Mouse (Mus musculus) stomach, embryonic 14.5 days (tissue): ENCODE measurements around the gene Cpn1. TPM values are rescaled to one million over a fixed set of nuclear protein-coding genes. Genes with fewer than 3 reads are reported as not detected.
"Not testable (repeated sequence)": the region's sequence is repeated elsewhere in the genome, so short reads cannot be mapped to it uniquely, and the experiment has no call there.

ENCODE experiments used
- ATAC-seq: fragments of 200-750 bp; cut with Nextera tagmentation; 2 replicates; pipeline ENCODE4 v1.8.0; 2017; ENCODE audit warnings: low read depth, moderate TSS enrichment; ENCODE audit not compliant: insufficient number of reproducible peaks, insufficient read depth, low FRiP score
- H3K27ac ChIP-seq: fragments of 300-500 bp; sonication (generic); 2 replicates; pipeline ENCODE4 v1.5.1; 2014; ENCODE audit warnings: mild to moderate bottlenecking, low read length, moderate library complexity, mixed read lengths
- H3K27me3 ChIP-seq: fragments of 300-500 bp; sonication (generic); 2 replicates; pipeline ENCODE4 v1.6.1; 2014; ENCODE audit warnings: low read length, control low read depth, mixed read lengths; ENCODE audit not compliant: control insufficient read depth, insufficient read depth
- H3K36me3 ChIP-seq: fragments of 300-500 bp; sonication (generic); 2 replicates; pipeline ENCODE4 v1.6.1; 2014; ENCODE audit warnings: mild to moderate bottlenecking, control low read depth, low read length, moderate library complexity, mixed read lengths; ENCODE audit not compliant: control insufficient read depth, insufficient read depth
- H3K4me1 ChIP-seq: fragments of 300-500 bp; sonication (generic); 2 replicates; pipeline ENCODE4 v1.6.1; 2014; ENCODE audit warnings: low read length, control low read depth, mixed read lengths; ENCODE audit not compliant: control insufficient read depth, insufficient read depth
- H3K4me2 ChIP-seq: fragments of 300-500 bp; sonication (generic); replicated peaks from 2 replicates; pipeline ENCODE4 v1.6.1; 2014; ENCODE audit warnings: low read depth, low read length, control low read depth
- H3K4me3 ChIP-seq: fragments of 300-500 bp; sonication (generic); 2 replicates; pipeline ENCODE4 v1.5.1; 2014; ENCODE audit warnings: low read depth, low read length, control low read depth
- H3K9ac ChIP-seq: fragments of 300-500 bp; sonication (generic); replicated peaks from 2 replicates; pipeline ENCODE4 v1.6.1; 2014; ENCODE audit warnings: low read depth, mild to moderate bottlenecking, control low read depth, low read length, moderate library complexity, mixed read lengths
- H3K9me3 ChIP-seq: fragments of 300-500 bp; sonication (generic); 2 replicates; pipeline ENCODE4 v1.6.1; 2016; ENCODE audit warnings: low read depth, low read length, control low read depth; ENCODE audit not compliant: control insufficient read depth
- WGBS: fragments of 180-500 bp; shearing (Covaris S2); extraction: QIAGEN DNeasy Blood & Tissue Kit; methylation state at CpG from one replicate; pipeline ENCODE4 v1.1.7; 2014; 5-methylcytosine and 5-hydroxymethylcytosine counted together
- polyA plus RNA-seq: library from polyadenylated mRNA; unstranded; fragments of >200 nt; fragmentation: Nextera tagmentation; extraction: Ambion mirVana; gene quantifications from 2 replicates; pipeline ENCODE4 v1.2.1, GENCODE M21; 2014

Gene Cpn1
- polyA plus RNA-seq, 1 experiment from 2014 or later: 46.3 TPM

DNA sequence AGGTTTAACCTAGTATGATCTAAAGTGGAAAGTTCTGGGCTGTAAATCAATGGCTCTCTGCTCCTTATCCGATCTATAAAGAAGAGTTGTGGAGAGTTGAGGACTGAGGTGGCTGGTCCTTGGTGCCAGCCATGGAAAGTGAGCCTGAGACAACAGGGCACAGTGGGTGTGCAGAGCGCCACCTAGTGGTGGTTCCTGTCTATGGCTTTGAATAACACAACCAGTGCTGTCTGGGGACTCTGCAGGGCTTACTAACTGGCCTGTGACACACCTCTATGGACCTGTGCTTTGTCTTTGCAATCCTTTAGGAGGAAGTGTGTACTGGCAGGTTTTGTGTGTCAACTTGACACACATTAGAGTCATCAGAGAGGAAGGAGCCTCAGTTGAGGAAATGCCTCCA lies 27.2 kb downstream of the Cpn1 start:
- 34% methylated on average over 2 of the region's 2 CpGs for WGBS

DNA sequence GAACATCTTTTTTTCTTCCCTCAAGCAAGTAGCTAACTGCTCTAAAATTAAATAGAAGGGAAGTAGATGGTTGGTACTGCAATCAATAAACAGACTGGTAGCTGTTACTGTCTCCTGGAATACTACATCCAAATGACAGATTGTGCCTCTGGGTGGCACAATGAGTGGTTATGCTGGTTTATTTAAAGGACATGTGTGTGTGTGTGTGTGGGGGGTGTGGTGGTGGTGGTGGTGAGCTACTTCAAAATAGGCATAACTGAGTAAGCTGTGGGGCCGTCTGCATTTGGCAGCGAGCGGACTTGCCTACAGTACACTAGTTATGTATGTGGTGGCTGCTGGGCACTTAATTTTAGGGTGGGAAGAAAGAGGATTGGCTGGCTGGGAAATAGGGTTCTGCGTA lies 28.5 kb downstream of the Cpn1 start:
- Histone ChIP-seq H3K27me3 (no peaks in the 10 kb centered on the region), H3K36me3 (no peaks in the 10 kb centered on the region), H3K9me3 (no peaks in the 10 kb centered on the region; the same call in 1 of the 2 replicates), H3K9ac (no peak overlapping the region), H3K4me3 (no peak overlapping the region), H3K4me1 (no peaks in the 10 kb centered on the region), H3K4me2 (no peak overlapping the region), H3K27ac (no peak overlapping the region)
- WGBS: 87% methylated on average over 4 of the region's 4 CpGs
- ATAC-seq: no peak

More for the DNA sequence above, 27.2 kb downstream of the Cpn1 start:
- H3K9me3 ChIP-seq: no peaks in the 10 kb centered on the region; the same call in 1 of the 2 replicates
- no peaks in the 10 kb centered on the region for H3K36me3 ChIP-seq
- no peak overlapping the region for H3K4me2 ChIP-seq
- H3K9ac ChIP-seq: no peak overlapping the region
- ATAC-seq: peak; percentile 63; the same call in 1 of the 2 replicates
- no peaks in the 10 kb centered on the region for H3K4me1 ChIP-seq
- H3K27me3 ChIP-seq: no peaks in the 10 kb centered on the region
- H3K4me3 ChIP-seq: no peak overlapping the region
- no peak overlapping the region for H3K27ac ChIP-seq

DNA sequence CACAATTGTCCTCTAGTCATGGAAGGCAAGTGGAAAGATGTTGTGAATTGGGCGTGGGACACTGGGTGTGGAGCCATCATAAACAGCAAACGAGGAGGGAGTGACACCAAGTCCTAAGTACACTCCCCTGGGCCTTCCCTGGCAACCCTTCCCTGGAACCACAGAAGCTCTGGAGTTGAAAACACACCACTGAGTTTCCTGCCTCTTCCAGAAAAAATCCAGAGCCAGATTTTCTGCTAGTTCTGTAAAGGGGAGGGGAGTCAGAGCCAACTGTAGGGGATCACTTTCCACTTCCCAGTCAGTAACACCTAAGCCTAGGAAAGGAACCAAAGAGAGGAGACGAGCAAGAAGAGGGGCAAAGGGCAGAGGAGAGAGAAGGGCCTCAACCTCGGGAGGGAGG lies 29.0 kb downstream of the Cpn1 start:
- Histone ChIP-seq H3K27me3 (no peaks in the 10 kb centered on the region), H3K9ac (no peak overlapping the region), H3K4me3 (no peak overlapping the region), H3K4me1 (no peaks in the 10 kb centered on the region), H3K9me3 (no peaks in the 10 kb centered on the region; the same call in 1 of the 2 replicates), H3K27ac (no peak overlapping the region), H3K36me3 (no peaks in the 10 kb centered on the region), H3K4me2 (no peak overlapping the region)
- WGBS: 29% methylated on average over 4 of the region's 4 CpGs
- no peak for ATAC-seq

DNA sequence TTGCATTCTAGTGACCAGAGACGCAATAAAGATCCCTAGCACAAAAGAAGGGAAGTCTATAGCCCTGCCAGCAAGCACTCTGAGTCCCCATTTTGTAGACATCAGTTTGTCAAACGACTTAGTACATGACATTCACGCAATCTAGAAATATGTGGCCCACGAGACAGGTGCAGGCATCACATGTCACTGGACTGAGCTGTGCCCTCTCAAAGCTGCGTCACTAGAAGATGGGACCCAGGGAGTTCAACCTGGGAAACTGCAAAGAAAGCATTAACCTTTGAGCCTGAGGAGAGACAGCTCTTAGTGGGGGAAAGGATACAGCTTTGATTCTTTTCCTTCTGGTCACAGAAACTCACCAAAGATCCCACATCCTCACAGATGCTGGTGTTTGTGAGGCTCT lies 31.1 kb downstream of the Cpn1 start:
- Histone ChIP-seq H3K9me3 (no peaks in the 10 kb centered on the region), H3K4me1 (no peaks in the 10 kb centered on the region), H3K27ac (no peak overlapping the region), H3K27me3 (no peaks in the 10 kb centered on the region), H3K9ac (no peak overlapping the region), H3K36me3 (no peaks in the 10 kb centered on the region), H3K4me2 (no peak overlapping the region), H3K4me3 (no peak overlapping the region)
- WGBS: 69% methylated on average over 5 of the region's 5 CpGs
- no peak for ATAC-seq

DNA sequence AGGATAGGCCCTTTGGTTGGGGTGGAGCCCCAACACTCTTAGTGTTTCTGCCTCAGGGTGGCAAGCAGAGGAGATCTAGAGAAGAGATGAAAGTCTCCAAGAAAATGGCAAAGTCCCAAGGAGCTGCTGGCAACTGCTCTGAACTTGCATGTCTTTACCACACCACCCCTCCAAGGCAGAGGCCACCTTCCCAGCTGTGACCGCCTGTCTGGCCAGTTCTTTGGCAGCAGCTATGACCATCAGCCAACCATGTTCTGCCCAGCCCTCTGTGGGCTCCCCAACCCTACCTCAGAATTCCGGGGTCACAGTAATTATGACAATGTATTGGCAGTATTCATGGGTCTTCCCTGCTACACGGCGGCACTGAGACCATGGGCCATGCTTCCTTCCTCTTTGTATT lies 31.5 kb downstream of the Cpn1 start:
- Histone ChIP-seq H3K9me3 (no peaks in the 10 kb centered on the region), H3K27ac (no peak overlapping the region), H3K27me3 (no peaks in the 10 kb centered on the region), H3K4me2 (no peak overlapping the region), H3K9ac (no peak overlapping the region), H3K4me1 (no peaks in the 10 kb centered on the region), H3K36me3 (no peaks in the 10 kb centered on the region), H3K4me3 (no peak overlapping the region)
- no peak for ATAC-seq
- WGBS: 79% methylated on average over 4 of the region's 4 CpGs

DNA sequence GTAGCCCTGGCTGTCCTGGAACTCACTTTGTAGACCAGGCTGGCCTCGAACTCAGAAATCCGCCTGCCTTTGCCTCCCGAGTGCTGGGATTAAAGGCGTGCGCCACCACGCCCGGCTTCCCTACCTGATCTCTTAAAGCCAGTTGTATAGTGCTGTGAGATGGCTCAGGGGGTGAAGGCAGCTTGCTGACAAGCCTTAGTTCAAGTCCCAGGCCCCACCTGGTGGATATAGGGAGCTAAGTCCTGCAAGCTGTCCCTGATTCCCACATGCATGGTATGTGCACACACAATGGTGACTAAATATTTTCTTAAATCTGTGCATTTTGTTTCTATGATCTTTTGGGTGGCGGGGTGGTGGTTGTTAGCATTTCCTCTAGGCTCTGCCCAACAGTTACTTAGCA lies 33.4 kb downstream of the Cpn1 start:
- not testable (repeated sequence) for H3K9me3 ChIP-seq, H3K4me2 ChIP-seq, H3K27ac ChIP-seq, H3K9ac ChIP-seq, H3K36me3 ChIP-seq, H3K4me3 ChIP-seq, H3K27me3 ChIP-seq, H3K4me1 ChIP-seq, ATAC-seq
- 83% methylated on average over 7 of the region's 8 CpGs for WGBS

DNA sequence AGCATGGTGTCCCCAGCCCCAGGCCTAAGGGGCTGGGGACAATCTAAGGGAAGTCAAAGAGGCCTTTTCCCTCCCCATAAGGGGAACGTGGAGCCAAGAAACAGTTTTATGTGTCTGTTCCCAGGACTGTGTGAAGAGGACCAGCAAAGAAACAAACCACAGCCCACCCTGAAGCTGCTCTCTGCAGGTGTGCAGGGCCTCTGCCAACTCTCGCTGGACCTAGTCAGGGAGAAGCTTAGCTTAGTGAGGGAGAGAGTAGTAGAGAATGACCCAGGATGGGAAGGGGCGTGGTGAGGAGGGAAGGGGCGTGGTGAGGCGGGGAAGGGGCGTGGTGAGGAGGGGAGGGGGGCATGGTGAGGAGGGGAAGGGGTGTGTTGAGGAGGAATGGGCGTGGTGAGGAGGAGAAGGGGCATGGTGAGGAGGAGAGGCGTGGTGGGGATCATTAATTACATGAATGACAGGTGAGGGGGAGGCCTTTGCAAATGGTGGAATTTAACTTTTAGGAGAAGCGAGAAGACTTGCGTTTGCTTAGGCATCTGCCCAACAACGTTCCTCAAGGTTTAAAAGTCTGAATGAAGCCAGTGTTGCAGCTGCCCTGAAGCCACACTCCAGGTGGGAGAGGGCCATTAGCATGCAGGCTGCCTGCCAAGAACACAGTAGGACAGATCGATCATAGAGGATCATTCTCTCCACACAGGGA lies 37.1 kb downstream of the Cpn1 start:
- 0 out of 2 replicates have a peak, but pooled peaks cover 2% of the 10 kb centered on the region for H3K4me1 ChIP-seq
- no peaks in the 10 kb centered on the region for H3K36me3 ChIP-seq
- no peak overlapping the region for H3K27ac ChIP-seq
- peak; percentile 77; the same call in 1 of the 2 replicates for ATAC-seq
- H3K27me3 ChIP-seq: no peaks in the 10 kb centered on the region
- H3K9ac ChIP-seq: no peak overlapping the region
- 0 out of 2 replicates have a peak overlapping the region, but pooled peaks have one; percentile 13 for H3K4me2 ChIP-seq
- no peak overlapping the region for H3K4me3 ChIP-seq
- no peaks in the 10 kb centered on the region for H3K9me3 ChIP-seq
- WGBS: 6% methylated on average over 12 of the region's 12 CpGs

DNA sequence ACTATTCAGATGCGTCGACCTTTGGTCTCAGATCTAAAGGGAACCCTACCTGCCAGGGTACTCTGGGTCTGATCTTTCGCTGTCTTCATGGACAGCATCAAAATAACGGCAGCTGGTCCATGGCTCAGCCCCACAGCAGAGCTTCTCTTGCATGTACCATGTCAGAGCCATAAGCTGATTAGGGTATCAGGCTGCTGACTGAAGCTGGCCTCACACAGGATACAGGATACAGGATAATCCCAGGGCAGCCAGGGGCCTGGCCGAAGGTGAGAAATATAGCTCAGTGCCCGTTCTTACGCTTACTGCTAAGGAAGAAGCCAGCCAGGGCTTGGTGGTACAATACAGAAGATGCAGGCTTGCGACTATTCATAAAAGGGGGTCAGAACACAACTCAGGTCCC lies 41.8 kb downstream of the Cpn1 start:
- Histone ChIP-seq H3K9me3 (no peaks in the 10 kb centered on the region), H3K27me3 (no peaks in the 10 kb centered on the region), H3K4me2 (no peak overlapping the region), H3K9ac (no peak overlapping the region), H3K36me3 (no peaks in the 10 kb centered on the region), H3K27ac (no peak overlapping the region), H3K4me1 (0 out of 2 replicates have a peak, but pooled peaks cover 2% of the 10 kb centered on the region), H3K4me3 (no peak overlapping the region)
- ATAC-seq: no peak
- WGBS: 85% methylated on average over 8 of the region's 8 CpGs

DNA sequence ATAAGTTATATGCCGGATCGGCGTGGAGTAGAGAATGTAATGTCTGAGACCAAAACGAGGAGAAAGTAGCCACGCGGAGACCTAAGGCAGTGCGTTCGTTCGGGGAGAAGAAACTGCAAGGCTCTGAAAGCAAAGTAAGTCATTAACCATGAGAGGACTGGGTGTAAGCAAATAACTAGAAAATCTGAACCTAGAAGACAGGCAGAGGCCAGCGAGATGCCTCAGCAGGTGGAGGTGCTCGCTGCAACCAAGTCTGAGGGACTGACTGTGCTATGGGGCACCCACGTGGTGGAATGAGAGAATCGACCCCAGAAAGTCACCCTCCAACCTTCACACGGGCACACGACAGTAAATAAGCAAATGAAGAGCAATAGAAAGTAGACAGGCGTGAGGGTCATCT lies 43.3 kb downstream of the Cpn1 start:
- 70% methylated on average over 16 of the region's 16 CpGs for WGBS
- no peaks in the 10 kb centered on the region for H3K36me3 ChIP-seq
- H3K27me3 ChIP-seq: no peaks in the 10 kb centered on the region
- no peak for ATAC-seq
- no peaks in the 10 kb centered on the region for H3K9me3 ChIP-seq
- H3K4me3 ChIP-seq: no peak overlapping the region
- H3K4me2 ChIP-seq: no peak overlapping the region
- peaks cover 8% of the 10 kb centered on the region for H3K4me1 ChIP-seq
- H3K27ac ChIP-seq: no peak overlapping the region
- no peak overlapping the region for H3K9ac ChIP-seq
